Mouse (Mus musculus): ENCODE results near the gene Tbc1d8b.

The Tbc1d8b gene

DNA sequence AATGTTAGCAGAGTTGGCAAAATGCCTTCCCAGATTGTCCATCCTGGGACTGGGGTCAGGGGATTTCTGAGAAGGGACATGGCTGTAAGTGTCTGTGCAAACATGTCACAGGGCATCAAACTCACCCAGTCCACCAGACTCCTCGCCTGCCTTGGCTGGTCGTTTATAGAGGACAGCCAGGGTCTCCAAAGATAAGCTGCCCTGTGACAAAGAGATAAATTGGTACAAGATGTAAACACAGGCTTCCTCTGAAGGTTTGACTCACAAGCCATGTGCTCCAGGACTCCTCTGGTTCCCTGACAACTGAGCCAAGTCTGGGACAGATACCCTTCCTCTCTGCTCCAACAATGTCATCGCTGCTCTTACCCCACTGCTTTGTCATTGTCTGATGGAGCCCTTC, 96.2 kb downstream of the Tbc1d8b start:
- DNase-seq (ENCODE audit: low spot score) = no peak

DNA sequence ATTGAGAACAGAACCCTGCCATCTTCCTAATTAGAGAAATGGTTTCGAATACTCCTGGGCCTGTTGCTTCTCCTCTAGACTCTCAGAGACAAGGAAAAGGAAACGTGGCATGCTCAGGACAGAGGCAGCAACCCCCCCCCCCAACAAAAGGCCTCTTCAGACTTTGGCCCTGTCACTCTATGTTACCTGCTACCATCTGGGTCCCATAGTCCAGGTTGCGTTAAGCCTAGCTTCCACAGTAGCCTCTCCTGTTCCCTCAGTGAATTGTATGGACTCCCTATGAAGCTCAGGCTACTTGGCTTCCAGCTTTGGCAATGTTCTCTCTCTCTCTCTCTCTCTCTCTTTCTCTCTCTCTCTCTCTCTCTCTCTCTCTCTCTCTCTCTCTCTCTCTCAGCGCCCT, 96.8 kb downstream of the Tbc1d8b start:
- DNase-seq (ENCODE audit: low spot score) = no peak

DNA sequence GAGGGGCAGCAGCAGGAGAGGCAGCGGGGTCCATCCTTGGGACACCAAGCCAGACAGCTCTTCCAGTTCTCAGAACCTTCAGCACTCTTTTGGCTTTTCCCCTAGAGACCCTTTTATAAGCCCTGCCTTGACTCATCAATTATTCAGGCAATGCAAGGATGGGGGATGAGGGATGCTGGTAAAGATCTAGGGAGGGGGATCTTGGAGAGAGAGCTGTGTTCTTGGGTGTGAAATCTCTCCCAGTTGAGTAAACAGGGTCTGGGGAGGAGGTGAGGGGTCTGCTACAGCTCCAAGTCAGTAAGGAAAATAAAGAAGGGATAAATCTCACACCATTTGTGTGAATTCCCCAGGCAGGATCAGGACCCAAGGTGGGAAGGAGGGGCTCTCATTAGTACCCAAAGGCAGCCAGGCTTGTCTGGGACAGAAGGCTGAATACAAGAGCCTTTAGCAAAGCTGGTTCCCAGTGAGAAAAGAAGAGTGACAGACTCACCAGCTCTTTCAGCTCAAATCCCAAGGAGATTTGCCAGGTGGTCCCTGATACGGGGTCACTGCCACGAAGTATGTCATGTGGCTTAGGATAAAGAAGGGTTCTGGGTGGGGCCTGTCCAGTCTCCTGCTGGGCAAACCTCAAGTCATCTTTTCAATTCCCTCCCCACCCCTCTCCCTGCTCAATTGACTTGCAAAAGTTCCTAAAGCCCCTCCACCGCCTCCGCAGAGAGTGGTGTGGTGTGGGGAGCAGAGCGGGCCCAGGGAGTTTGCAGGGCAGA, 97.7 kb downstream of the Tbc1d8b start, which contains the start of gene Ripply1:
Gene Ripply1 (minus strand): TSS at position 76 of the 767 bp plus-strand sequence.
- DNase-seq (ENCODE audit: low spot score) = no peak

DNA sequence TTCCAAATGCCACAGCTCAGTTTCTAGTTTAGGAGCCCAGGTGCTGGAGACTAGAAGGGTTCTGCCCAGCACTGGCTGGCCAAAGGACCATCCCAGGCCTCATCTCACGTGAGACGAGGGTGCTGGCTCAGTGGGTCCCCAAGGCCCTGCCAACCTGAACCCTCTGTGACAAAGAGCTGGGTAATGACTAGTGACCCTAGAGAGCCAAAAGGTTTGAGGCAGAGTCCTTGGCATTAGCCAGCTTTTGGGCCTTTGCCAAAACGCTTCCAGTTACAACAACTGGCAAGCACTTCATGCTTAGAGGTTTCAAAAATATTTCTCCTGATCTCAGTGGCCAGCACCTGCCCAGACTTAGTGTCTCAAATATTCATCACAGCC, 98.2 kb downstream of the Tbc1d8b start:
- DNase-seq (ENCODE audit: low spot score) = no peak

DNA sequence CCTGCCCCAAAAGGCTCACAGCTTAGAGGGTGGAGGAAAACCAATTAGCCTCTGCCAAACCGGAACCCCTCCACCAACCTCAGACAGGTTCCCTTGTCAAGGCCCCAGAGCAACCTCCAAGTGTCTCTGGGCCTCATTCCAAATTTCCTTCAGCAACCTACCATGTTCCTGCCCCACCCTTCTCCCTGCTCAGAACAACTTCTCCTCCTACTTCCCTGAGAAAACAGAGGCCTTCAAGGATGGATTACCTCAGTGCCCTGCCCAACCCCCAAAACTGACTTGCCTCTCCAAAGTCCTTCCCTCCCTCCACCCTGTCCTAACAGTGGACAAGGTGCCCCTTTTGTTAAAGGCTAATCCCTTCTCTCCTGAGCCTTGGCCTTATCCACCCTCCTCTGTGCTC, 101.0 kb downstream of the Tbc1d8b start:
- DNase-seq (ENCODE audit: low spot score) = no peak

DNA sequence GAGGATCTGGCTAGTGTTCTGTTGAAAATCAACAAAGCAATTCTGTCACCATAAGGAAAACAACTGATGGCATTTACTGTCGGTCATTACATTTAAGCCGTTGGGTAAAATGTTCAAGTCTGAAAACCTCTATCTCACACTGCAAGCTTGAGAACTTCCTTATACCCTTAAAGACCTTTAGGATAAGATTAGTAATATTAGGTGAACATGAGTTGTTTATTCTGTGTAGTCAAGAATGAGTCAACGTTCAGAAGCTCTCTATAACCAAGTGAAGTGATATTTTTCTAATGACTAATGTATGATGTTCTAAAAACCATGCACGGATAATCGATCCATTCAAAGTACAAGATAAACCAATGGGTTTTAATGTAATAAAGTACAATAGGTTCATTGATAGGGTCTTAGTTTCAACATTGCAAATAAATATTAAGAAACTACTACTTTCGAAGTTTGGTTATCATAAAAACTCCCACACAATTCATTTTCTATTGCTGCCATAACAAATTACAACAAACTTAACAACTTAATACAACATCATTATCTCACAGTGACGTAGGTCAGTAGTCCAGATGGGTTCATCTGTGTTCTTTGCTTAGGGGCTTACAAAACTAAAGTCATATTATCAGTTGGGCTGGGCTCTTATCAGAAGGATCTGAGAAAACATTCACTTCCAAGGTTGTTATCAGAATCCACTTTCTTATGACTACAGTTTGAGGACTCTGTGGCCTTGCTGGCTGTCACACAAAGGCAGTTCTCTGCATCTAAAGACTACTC, 109.5 kb downstream of the Tbc1d8b start:
- DNase-seq (ENCODE audit: low spot score) = no peak

DNA sequence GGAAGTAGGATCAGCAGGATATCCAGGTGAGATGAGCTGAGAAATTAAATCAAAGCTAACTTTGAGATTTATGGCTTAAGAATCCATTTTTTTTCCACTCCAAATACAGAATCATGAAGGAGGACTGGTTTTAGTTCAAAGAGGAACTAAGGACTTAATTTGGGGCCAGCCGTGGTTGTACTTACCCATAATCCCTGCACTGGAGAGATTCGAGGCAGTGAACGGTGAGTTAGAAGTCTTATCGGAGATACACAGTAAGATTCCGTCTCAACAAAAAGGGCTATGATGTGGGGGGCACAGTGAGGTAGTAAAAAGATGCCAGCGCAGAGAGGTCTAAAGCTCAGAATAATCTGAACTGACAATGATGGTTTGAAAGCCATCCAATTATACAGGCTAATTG, 111.2 kb downstream of the Tbc1d8b start:
- DNase-seq (ENCODE audit: low spot score) = no peak

DNA sequence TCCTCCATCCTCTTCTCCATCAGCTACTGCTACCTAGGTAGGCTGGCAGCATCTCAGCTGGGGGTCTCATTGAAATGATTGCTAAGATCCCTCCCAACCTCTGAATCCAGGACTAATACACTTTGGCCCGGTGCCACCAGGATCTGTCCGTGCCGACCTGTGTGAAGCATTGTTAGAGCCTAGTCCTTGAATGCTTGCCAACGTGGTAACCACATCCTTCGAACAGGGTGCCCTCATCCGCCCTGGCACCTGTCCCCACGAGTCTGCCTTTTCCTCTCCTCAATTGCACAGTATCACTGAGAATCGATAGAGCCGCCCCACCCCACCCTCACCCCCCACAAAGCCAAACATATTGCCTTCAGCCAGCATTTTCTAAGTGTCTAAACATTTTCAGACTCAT, 113.1 kb downstream of the Tbc1d8b start:
- DNase-seq (ENCODE audit: low spot score) = no peak

DNA sequence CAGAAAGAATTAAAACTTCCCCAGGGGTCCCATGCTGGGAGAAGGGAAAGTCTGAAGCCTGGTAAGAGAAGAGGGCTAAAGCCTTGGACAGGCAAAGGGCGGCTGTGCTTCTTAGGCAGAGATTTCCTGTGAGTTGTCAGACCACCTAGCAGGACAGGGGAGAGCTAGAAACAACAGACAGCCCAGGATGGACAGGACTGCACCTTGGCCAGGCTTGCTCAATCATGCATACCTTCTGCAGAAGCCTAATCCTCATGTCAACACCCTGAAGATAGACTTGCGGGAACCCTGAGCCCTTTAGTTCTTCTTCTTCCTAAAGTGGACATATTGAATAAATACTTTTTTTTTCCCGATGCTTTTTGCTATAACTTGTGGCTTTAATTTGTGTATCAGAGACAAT, 115.2 kb downstream of the Tbc1d8b start:
- DNase-seq (ENCODE audit: low spot score) = no peak

DNA sequence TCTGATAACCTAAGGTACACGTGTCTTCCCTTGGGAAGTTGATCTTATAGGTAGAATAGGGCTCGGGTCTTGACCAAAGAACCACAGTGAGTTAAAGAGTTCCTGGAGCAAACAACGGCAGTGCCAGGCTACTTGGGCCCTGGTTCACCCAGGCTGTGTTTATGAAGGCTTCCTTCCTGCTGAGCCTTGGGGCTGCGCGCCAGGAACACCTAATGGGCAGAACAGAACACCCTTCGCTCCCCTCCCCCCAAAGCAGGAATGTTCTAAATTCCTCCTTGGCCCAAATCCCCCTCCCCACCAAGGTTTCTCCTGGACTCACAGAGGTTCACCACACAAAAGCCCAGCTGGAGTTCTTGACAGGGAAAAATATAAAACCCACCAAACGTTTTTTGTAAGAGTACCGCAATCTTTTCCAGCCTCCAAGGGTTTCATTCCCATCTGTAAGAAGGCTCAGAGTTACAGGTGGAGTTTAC, 115.6 kb downstream of the Tbc1d8b start, which contains the start of gene Cldn2:
Gene Cldn2 (plus strand): TSS at position 423 of the 473 bp plus-strand sequence.
- DNase-seq (ENCODE audit: low spot score) = no peak
